Mouse (Mus musculus) cerebellum, adult 8-10 months (tissue): Measurements from ENCODE around the gene Cacna1c.

Experiments used
- DNase-seq: peaks from one replicate; pipeline ENCODE4 v3.0.0; 2022

Gene Cacna1c

DNA sequence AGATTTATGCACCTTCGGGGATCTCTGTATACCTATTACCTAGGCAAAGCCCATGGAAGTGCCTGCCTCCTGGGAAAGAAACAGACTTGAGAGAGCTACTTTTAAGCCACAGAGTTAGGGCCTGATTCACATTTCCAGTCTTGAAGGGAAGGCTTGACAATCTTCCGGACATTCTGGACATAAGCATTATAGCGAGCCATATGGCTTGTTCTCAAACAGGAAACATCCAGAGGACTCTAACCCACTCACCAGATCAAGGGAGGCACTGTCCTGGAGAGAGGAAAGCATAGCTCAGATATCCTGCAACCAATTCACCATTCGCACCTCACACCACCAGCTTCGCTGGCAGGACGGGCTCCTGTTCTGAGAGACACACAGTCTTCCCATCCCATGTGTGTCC is 302.2 kb downstream of the Cacna1c start:
- no peak for DNase-seq

DNA sequence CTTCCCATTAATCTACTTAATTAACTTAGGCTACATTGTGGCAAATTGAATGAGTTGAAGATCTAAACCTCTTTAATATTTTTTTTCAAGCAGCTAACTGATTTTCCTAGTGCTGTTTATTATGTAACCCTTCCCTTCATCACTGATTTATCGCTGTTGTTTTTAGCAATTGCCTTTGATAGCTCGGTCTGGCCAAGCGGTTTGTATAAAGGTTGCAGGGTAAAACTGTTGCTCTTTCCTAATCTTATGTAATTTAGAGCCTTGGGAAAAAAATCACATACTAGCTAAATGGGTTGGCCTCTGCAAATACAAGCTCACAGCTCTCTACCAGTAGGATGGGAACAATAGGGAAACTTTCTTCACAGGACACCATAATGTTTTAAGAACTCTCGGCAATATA is 306.8 kb downstream of the Cacna1c start:
- DNase-seq, result no peak

DNA sequence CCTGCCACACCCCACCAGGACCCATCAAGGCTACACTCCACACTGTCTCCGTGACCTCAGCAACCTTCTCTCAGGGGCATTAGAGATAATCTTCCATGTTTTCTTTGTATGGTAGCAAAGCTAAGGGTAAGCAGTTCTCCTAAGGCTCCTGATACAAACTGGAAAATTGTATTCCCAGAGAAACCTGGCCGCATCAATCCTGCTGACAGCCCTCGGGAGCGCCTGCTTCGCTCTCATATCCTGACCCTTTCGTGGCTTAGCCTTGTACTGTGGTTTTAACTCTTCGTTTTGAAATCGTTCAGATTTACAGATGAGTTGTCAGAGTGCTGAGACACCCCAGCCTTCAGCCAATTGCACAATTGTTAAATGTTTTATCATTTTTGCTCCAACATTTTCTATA is 309.2 kb downstream of the Cacna1c start:
- DNase-seq, result no peak

DNA sequence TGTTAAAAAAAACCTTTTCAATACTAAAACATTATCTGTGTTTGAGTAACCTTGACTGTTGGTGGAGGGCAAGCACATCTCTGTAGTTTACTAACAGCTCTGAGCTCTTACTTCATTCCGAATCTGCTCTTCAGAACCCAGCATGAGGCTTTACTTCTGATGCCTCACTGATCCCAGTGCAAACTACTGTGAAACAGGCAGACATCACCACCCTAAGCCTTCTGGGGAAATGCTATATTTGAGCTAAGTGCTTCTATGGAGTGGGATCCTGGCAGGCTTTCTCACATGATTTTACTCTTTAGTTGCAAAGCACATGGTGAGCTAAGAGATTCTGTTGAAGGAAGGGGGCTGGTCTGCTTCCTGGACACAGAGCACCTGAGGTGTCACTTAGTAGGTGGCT is 311.3 kb downstream of the Cacna1c start:
- DNase-seq, result no peak

DNA sequence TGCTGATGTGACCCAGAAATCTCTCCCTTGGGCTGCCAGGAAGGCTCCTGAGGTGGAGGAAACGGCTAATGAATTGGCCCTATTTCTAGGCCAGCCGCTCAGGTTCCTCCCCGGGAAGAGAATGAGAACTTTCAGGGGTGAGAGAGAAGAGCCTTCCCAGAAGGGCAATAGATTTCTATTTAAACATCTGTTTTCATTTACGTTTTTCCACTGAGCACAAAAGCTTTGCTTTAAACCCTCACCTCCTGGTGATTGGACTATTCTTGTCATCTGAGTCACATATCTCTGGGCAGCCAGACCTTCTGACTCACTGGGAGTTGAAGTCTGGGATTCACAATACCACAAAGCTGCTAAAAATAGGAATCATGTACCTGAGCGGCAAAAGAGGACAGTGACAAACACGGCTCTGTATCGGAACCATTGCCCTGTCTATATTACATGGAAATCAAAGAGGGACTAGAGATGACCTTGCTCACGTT is 312.1 kb downstream of the Cacna1c start:
- peak; percentile 63 for DNase-seq

DNA sequence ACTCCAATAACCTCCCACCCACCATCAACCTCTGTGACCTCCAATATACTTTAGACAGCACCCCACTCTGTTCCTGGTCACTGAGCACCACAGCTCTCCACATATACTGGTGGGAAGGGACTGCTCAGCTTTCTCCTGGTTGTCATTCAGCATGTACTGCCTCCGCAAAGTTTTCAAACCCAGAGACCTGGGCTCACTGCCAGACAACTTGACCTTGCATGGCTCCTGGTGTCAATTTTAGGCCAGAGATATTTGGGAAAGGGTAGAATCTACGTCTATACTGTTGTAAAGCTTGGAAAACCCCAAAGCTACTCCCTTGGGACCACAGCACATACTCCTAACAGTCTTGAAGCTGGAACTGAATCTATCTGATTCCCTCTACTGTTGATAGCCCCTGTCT is 320.0 kb downstream of the Cacna1c start:
- DNase-seq, result no peak

DNA sequence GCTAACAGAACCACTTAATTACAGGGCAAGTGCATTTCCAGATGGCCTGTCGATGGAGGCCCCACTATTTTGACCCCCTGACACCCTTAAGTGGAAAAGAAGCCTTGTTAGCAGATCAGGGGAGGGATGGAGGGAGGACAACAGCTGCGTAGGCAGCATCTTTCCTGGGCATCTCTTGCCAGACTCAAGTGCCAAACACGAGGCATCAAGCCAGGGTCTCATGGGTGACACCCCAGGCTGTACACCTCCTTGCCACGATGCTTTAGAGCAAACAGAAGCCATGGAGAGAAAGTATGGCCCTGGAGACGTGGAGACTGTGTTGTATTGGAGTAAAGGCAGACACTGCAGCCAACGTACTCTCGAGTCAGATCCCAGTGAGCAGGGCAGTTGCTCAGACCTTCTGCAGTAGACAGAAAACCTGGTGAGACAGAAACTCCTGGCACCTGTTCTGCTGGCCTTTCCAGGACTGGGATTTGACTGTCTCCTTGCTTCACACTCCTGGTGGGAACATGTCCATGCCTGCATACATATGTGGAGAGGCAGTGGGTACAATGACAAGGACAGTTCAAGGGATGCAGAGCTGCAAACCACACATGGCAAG is 325.9 kb downstream of the Cacna1c start:
- DNase-seq, result peak; percentile 57

DNA sequence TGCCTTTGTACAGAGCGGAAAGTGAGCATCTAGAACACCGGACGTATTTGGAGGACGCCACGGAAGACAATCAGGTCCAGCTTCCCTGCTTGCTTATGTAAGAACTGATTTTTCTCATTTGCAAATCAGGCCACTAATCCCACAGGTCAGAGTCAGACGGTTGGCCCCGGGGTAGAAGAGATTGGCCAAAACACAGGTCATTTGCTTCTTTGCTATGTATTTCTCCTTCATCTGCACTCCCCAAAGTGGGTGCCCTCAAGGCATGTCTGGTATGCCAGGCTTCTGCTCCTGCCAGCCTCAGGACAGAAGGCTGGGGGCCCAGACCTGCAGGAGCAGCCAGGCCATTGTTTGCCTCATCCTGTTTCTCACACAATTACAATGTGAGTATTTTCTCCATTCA is 328.8 kb downstream of the Cacna1c start:
- DNase-seq, result peak; percentile 48

DNA sequence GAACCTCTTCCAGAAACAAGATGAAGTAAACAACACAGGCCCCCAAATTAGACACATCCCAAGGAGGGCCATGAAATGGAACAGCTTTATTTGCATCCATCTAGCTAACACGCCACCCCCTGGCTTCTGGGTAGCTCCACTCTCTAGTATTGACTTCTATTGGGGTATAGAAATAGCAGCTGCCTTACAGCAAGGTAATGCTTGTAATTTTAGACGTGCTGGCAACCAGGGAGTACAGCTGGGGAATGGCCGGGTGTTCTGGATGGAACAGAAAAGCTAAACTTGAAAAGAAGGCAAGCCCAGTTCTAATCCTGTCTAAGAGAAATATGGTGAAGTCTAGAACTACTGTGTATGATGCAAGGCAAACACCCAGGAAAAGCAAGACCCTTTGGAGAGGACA is 329.3 kb downstream of the Cacna1c start:
- no peak for DNase-seq

DNA sequence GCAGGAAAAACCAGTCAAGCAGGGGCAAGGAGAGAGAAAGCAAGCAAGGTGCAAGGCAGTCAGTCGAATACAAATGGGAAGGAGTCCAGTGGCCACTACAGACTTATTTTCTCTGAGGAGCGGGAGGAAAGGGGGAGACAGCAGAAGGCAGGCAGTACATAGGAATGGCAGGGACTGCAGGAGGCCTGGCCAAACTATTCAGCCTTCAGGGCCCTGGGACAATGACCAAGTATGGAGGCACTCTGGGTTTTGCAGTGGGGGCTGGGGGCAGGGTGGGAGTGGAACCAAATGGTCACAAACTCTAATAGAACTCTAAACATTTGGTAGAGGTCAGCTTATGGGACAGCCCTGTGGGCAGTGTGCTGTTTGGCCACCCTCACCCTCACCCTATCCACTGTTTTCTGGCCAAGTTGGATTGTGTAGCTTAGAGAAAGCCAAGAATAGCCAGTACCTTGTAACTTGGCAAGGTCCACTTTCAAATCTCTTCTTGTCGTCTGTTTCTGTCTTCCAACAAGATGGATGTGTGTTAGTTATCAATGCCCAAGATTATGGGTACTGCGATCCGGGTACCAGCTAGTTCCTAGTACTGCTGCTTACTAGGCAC is 330.3 kb downstream of the Cacna1c start:
- no peak for DNase-seq

DNA sequence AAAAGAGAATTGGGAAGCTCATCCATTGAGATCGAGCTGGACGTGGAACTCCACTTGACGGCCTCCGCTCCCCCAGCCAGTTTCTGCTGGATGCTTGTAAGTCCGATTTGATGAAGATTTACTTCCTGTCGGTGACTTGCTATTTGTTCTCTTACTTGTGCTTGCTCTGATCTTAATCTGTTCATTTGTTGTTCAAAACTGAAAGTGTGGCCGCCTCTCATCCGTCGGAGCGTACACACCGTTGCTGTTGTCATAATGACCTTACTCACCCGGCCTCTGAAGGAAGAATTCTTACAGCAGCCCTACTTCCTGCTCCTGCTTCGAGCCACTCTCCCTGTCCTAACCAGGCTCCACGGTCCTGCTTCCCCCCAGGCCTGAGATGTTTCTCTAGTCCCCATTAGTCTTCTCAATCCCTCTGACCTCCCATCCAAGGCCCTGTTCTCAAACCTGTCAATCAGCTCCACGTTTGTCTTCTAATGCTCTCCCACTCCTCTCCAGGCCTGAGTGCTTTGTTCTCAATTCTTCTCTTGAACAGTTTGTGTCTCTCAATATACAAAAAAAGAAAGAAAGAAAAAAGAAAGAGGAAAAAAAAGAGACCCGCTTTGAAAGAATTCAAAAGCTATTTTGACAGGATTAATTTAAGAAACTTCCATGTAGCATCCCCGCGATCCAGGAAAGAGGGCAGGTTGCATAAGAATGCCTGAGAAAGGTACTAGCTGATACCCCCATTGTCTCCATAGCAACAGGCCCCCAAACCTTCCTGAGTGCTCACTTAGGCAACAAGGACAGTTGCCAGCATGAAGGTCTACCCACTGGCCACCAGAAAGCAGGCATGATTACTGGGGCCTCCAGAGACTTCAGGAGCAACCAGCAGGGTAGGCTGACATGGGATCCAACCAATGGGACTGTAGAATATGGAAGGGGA is 331.3 kb downstream of the Cacna1c start:
- DNase-seq, result no peak

DNA sequence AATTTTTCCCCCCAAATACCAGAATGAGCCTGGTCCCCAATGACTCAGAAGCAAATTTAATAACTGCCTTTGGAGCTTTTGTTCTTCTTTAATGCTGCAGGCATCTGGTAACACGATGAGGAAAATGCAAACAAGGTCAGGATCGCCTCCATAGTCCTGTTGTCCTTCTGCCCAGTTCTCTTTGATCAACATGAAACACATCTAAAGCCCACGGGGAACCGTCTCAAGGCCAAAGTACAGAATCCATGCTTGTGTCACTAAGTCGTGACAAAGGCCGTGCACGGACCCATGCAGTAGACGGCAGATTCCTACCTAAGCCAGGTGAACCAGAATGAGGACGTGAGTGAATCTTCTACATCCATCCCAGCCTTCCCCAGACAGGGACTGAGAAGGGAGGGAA is 333.5 kb downstream of the Cacna1c start:
- DNase-seq, result no peak

DNA sequence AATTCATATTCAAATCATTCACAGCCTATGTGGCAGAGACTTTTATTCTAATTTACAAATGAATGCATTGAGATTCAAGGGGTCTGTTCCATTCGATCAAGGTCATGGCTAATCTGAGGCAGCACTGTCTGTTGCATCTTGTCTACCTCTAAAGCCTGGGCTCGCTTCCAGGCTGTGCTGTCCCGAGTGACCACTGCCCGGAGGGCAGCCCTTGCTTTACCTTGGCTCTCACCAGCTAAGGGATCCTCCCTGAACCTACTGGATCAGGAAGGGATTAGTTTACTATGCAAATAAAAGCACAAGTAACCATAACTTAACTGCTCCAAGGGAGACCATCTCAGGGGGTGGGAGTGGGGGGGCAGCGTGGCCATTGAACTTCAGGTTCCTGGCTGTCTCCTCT is 334.1 kb downstream of the Cacna1c start:
- DNase-seq, result no peak

DNA sequence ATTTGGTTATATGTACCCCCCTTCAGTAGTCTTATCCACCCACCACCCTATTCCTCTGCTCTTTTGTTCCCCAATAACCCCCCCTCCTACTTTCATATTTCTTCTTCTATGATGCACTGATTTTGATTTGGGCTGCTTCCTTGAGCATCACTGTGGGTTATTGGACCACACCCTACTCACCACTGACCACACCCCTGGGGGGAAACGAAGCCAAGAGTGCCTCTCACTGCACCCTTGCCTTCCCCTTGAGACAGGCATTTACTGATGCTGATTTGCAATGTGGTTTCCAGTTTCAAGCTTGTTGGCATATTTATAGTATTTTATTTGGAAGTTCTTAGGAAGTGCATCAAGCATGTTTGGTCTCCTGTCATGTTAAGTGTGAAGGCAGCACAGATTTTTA is 337.8 kb downstream of the Cacna1c start:
- DNase-seq, result no peak

DNA sequence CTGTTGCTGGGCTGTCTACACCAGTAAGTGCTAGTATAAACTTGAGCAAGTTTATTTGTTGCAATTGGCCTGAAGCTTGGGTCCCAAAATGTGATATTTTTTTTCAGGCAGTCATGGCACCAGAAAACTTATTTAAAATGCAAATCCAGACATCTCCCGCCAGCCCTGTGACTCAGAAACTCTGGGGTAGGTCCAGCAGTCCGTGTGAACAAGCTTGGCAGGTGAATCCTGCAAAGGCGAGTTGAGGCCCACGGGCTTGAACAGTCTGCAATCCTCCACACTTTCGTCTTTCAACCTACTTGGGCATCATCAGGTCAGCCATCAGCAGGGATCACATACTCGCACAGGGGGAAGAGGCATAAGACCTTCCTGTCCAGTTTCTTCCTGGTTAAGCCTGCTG is 344.1 kb downstream of the Cacna1c start:
- DNase-seq, result no peak

DNA sequence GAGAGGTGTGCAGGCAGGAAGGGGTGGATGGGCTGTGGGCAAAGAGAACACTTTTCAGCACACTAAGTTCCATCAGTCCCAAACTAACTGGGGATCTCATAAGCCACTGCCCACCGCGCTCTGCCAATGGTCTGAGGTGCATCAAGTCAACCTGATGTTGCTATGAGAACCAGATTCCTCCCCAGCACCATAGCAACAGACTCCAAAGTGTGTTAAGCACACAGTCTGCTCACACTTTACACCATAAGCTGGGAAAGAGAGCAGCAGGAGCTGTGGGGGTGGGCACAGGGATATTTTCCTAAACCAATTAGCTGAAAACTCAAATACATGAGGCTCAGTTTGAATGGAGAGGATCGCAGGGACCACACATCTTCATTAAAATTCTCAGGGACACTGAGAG is 345.1 kb downstream of the Cacna1c start:
- no peak for DNase-seq

DNA sequence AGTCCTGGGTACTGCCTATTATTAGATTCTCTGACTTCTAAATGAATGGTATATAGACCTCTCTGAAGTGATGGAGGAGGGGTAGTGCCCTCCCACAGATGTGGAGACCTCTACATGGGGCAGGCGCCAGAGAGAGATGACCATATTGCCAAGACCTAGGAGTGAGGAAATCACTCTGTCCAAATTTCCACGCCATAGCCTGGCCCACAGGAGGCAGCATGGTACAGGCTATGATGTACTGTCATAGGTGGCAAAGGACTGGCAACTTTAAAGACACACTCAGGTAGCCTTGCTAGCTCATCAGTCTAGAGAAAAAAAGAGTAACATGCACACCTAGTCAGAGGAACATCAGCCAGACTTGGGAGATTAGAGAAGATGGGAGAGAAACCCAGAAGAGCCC is 347.6 kb downstream of the Cacna1c start:
- DNase-seq, result no peak

DNA sequence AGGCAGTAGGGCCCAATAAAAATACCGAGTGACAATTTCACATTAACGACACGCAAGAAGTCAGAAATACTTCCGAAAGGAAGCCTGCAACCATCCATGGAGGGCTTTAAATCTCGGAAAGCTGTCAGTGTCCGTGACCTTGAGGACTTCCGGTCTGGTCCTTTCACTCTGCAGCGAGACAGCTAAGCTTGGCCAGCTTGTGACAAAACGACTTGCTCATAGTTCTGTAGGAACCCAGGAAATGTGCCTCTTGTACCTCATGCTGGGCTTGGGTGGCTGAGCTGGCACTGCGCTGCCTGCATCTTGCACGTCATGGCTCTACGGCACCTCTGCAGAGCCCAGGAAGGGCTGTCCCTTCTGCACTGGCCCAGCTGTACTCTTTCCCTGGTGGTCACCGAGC is 348.5 kb downstream of the Cacna1c start:
- DNase-seq, result no peak

DNA sequence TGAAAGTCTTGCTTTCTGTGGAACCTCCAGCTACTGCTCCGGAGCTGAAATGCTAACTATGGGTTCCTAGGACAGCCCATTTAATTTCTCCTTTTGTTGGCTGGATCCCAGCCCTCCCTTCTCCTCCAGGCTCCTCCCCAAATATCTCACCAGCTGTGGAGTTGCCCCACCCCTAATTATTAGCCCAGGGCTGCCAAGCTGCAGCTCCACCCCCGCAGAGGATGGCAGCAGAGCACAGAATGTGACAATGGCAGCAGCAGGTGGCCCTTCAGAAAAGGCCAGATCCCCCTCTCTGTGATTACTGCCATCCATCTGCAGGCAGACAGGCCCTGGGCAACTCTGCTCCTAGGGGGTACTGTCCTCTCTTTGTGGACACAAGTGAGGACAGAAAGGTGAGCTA is 350.4 kb downstream of the Cacna1c start:
- no peak for DNase-seq

DNA sequence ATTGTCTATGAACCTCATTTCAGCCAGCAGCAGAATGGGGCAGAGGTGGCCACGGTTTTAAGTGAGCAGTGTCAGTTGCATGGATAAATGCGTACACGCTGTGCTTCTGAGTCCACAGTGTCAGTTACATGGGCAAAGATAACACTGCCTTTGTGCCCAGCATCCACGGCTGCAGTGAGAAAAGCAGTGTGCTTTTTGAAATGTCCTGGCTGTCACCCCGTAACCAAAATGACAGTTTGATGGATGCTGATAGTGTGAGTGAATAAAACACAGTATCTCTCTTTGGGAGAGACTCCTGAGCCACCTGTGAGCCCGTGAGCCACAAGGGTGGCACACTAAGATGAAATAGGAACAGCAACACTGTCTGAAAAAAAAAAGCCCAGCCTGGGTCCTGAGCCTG is 351.0 kb downstream of the Cacna1c start:
- no peak for DNase-seq

DNA sequence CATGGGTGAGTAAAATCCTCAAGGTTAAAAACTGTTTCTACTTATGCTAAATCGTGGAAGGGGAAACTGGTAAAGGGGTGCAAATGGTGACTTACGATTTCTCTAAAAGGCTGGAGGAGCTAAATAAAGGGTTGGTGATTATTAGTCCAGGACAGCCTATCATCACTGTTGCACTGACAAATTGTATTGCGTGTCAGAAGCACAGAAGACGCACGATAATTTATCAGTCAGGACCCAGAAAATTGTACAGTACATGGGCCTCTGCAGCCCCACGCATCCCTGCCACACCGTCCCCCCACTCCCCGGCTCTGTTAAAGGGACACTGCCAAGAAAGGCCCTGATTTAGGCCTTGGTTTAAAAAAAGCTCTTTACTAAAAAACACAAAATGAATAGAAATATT is 352.7 kb downstream of the Cacna1c start:
- DNase-seq, result no peak

DNA sequence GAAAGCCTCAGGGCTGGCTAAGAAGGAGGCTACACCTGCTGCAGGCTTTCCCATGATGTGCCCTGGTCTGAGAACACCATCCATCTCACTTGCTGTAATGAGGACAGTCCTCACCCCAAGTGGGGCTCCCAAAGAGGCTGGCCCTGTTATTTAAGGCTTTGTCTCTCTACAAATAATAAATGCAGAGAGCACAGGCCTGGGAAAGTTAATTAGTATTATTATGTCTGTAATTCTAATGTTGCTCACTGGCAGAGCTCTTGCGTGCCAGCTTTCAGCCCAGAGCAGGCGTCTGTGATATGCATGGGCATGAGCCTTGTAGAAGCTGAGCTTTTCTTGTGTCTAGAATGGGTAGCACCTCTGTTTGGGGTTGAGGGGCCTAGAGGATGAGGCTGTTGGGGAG is 354.3 kb downstream of the Cacna1c start:
- DNase-seq, result no peak

DNA sequence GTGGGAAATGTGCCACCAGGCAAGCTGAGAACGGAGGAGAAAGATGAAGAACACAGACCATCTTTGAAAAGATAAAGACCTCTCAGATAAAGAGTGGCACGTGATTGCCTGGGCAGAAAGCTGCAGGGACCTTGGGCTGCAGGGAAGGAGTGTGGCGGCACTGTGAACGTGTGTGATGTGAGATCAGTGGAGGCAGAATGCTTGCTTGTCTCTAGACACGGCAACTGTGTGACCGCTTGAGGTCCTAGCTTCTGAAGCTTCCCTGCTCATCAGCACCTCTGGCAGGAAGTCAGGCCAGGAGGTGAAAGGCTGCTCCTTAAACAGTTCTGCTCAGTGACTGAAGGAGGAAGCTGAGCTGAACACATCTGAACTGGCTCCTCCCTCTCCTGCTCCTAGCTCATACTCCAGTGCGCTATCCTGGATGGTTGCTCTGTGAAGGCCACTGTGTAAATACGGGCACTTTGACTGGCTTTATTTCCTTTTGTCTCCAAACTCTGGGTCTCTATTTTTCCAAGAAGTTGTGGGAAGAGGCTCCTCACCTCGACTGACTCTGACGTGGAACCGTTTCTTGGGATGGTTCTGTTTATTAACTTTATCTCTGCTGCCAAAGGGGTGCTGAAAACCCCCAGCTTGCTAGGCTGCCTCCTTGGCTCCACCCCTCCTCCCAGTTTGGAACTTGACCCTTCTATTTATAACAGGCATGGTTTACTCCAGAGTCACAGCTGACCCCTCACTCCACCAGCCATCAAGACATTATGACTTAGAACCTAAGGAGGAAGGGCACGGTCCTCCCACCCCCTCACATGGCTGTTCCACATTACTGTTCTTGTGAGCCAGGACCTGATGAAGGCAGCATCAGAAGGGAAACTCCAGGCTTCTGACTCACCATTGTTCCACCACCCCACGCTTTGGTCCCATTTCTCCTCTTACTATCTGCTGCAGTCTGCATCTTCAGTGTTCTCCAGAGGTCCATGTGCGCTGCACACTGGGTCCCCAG is 357.0 kb downstream of the Cacna1c start:
- no peak for DNase-seq
